Mouse (Mus musculus): Measurements from ENCODE around the gene Stat2. TPM values are rescaled to one million over a fixed set of nuclear protein-coding genes. Genes with fewer than 3 reads are reported as not detected.

The Stat2 gene
- 10 to 100 TPM; 36.7 to 45.1 TPM for total RNA-seq (2023)

GRCm38 (mm10) chr10:128270287-128270841 is at the start of gene Stat2:
TSS of gene Stat2 (plus strand) at chr10:128270559.

GRCm38 (mm10) chr10:128225538-128225937 is 44.8 kb upstream of the Stat2 start, which contains the start of gene Mip:
TSS of gene Mip (plus strand) at chr10:128225838.

GRCm38 (mm10) chr10:128231697-128232419 is 38.5 kb upstream of the Stat2 start, which contains the start of gene Timeless:
TSS of gene Timeless (plus strand) at chr10:128232065.

GRCm38 (mm10) chr10:128253677-128254255 is 16.6 kb upstream of the Stat2 start, which contains the start of gene Apon:
TSS of gene Apon (plus strand) at chr10:128254096.

GRCm38 (mm10) chr10:128268371-128268770 is 2.0 kb upstream of the Stat2 start, which contains the start of gene Apof:
TSS of gene Apof (plus strand) at chr10:128268671.

GRCm38 (mm10) chr10:128298702-128299171 is 28.4 kb downstream of the Stat2 start, which contains the start of gene Il23a:
TSS of gene Il23a (minus strand) at chr10:128298752.

GRCm38 (mm10) chr10:128303126-128304021 is 33.0 kb downstream of the Stat2 start, which contains the start of gene Pan2:
TSS of gene Pan2 (plus strand) at chr10:128303335.

GRCm38 (mm10) chr10:128322141-128323108 is 52.1 kb downstream of the Stat2 start, which contains the start of gene Cnpy2:
TSS of gene Cnpy2 (plus strand) at chr10:128322459.

GRCm38 (mm10) chr10:128337306-128338181 is 67.2 kb downstream of the Stat2 start, which contains the start of gene Cs:
TSS of gene Cs (plus strand) at chr10:128337734.

Other genes with a start within 250 kb of the Stat2 start
- gene Naca, start 235.0 kb upstream of the Stat2 start, total RNA-seq (2023) = 100 to 1,000 TPM; 347 to 352 TPM
- gene Ptges3, start 211.6 kb upstream of the Stat2 start, total RNA-seq (2023) = 10 to 100 TPM; 69.1 to 74.1 TPM
- gene Atp5b, start 187.3 kb upstream of the Stat2 start, total RNA-seq (2023) = 100 to 1,000 TPM; 509 to 578 TPM
- 10 to 100 TPM; 81.5 to 91.8 TPM for gene Baz2a, start 179.0 kb upstream of the Stat2 start, total RNA-seq (2023)
- 10 to 100 TPM; 10.7 to 11.5 TPM for gene Rbms2, start 90.3 kb upstream of the Stat2 start, total RNA-seq (2023)
- gene Gls2, start 76.1 kb upstream of the Stat2 start, total RNA-seq (2023) = 1 to 10 TPM; 1.0 to 1.6 TPM
- 1 to 10 TPM; 4.2 to 6.3 TPM for gene Spryd4, start 58.8 kb upstream of the Stat2 start, total RNA-seq (2023)
- under 1 TPM in 1 of 2 experiments, not detected in 1; 0.15 TPM for gene Mip, start 44.7 kb upstream of the Stat2 start, total RNA-seq (2023)
- 10 to 100 TPM; 29.4 to 41.0 TPM for gene Timeless, start 38.5 kb upstream of the Stat2 start, total RNA-seq (2023)
- gene Apon, start 16.5 kb upstream of the Stat2 start, total RNA-seq (2023) = under 1 TPM in 1 of 2 experiments, not detected in 1; 0.46 TPM
- gene Apof, start 1.9 kb upstream of the Stat2 start, total RNA-seq (2023) = not detected
- not detected for gene Il23a, start 28.2 kb downstream of the Stat2 start, total RNA-seq (2023)
- gene Pan2, start 32.8 kb downstream of the Stat2 start, total RNA-seq (2023) = 10 to 100 TPM; 30.3 to 33.9 TPM
- gene Cnpy2, start 51.9 kb downstream of the Stat2 start, total RNA-seq (2023) = 10 to 100 TPM; 34.4 to 34.6 TPM
- 100 to 1,000 TPM; 101 to 107 TPM for gene Cs, start 67.2 kb downstream of the Stat2 start, total RNA-seq (2023)
- 10 to 100 TPM; 15.7 to 16.2 TPM for gene Coq10a, start 98.4 kb downstream of the Stat2 start, total RNA-seq (2023)
- gene Ankrd52, start 106.6 kb downstream of the Stat2 start, total RNA-seq (2023) = 10 to 100 TPM; 39.9 to 40.3 TPM
- not detected for gene Slc39a5, start 130.7 kb downstream of the Stat2 start, total RNA-seq (2023)
- gene Nabp2, start 140.9 kb downstream of the Stat2 start, total RNA-seq (2023) = 10 to 100 TPM; 36.2 to 39.9 TPM
- 10 to 100 TPM; 34.9 to 38.0 TPM for gene Rnf41, start 141.1 kb downstream of the Stat2 start, total RNA-seq (2023)
- 10 to 100 TPM; 94.8 to 95.9 TPM for gene Smarcc2, start 188.7 kb downstream of the Stat2 start, total RNA-seq (2023)
- gene Myl6, start 223.6 kb downstream of the Stat2 start, total RNA-seq (2023) = 1,000 to 10,000 TPM; 1,082 to 1,094 TPM
- gene Myl6b, start 228.1 kb downstream of the Stat2 start, total RNA-seq (2023) = 1 to 10 TPM; 2.3 to 2.7 TPM

Measured in neutrophil, adult 83 days (primary cell).